Mouse (Mus musculus): ENCODE data around the gene Wdr59.

Gene Wdr59

DNA sequence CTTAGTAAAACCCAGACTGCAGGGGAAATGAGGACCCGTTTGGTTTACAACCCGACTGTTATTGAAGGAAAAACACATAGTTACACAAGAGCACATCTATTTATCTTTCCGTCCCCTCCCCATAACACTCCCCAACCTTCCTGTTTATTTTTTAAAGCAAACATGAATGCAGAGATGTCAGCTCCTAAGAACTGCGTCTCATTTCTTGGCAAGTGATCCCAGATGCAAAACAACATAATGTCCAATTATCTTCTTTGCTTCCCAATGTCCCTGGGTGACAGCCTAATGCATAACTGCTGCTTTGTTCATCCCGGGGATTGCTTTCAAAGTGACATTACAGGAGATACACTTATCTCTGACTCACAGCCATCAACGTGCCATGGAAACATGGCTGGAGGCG lies 30.7 kb downstream of the Wdr59 start:
- no peak for DNase-seq

- DNase-seq = no peak
Observed at GRCm38 (mm10) chr8:111490034-111490591, 31.8 kb downstream of the Wdr59 start.

GRCm38 (mm10) chr8:111480691-111481090 lies 41.2 kb downstream of the Wdr59 start:
- no peak for DNase-seq

DNA sequence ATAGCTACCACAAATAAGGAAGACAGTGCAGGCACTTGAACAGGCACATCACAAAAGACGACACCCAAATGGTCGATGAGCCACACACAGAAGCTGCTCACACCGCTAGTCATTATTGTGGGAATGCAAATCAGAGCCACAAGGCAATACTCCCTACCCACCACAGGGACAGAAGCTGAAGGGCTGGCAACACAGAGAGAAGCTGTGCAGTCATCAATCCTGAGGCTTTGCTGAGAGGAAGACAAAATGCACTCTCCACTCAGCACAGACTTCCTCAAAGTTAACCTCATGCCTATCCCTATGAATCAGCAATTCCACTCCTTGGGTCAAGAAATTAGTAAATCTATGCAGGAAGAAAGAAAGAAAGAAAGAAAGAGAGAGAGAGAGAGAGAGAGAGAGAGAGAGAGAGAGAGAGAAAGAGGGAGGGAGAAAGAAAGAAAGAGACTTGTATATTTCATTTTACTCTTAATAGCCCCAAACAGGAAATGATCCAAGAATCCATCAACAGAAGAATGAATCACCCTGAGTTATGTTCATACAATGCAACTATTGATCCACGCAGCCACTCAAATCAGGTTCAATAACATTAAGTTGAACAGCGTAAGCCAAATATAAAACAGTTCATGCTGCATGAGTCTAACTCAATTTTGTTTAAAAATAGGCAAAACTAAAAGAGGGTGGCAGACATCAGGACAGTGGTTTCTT lies 44.0 kb downstream of the Wdr59 start:
- DNase-seq = no peak

DNA sequence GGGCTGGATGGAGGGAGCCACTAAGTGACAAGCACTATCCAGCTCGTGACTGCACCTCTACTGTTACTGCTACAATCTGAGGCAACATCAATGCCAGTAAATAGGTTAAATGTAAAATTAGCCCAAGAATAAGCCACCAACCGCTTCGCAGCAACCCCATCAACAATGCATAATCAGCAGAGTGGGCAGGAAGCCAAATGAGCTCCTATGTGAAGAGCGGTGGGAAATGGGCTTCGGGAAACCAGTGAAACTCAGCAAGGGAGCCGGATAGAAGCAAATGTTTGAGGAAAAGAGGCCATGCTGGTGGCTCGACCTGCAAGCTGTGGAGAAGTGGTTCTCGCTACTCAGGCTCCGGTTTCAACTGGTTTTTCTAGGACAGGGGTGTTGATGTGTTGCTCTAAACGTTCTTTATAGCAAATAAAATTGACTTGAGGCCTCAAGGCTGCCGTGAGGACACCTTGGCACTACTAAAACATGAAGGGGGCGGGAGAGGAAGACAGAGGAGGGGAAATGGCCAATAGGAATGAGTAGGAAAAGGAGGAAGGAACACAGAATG lies 50.3 kb downstream of the Wdr59 start:
- no peak for DNase-seq

GRCm38 (mm10) chr8:111469013-111469412 lies 52.9 kb downstream of the Wdr59 start:
- no peak for DNase-seq

DNA sequence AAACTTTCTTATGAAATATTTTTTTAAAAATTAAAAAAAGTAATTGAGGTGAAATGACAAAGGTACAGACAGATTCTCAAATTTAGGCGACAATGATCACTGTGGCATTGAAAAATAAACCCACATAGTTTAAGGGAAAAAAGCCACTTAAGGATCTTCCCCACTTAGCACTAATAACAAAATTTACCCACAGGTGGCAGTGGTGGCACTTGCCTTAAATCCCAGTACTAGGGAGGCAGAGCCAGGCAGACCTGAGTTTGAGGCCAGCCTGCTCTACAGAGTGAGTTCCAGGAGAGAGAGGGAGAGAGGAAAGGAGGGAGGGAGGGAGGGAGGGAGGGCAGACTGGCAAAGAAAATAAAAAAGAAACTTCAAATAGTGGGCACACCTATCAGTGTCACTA lies 56.6 kb downstream of the Wdr59 start:
- DNase-seq = no peak

DNA sequence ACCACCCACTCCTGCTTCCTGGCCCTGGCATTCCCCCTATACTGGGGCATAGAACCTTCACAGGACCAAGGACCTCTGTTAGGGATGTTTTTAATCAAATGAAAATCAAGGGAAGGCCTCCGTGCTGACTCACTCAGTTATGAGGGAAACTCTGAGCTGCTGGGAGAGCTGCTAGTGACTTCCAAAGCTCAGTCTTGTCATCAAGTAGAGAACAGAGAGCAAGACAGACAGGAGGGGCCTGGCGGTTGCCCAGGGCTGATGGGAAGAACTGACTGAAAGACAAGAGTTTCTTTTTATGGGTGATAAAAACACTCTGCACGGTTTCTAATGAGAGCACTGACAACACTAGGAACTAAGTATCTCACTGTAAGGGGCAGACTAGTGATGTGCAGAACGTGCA lies 57.4 kb downstream of the Wdr59 start:
- no peak for DNase-seq

- no peak for DNase-seq
Observed at GRCm38 (mm10) chr8:111449671-111450070, 72.2 kb downstream of the Wdr59 start.

GRCm38 (mm10) chr8:111445960-111446660 lies 75.8 kb downstream of the Wdr59 start:
- no peak for DNase-seq

GRCm38 (mm10) chr8:111445558-111445957 lies 76.3 kb downstream of the Wdr59 start:
- DNase-seq = no peak

GRCm38 (mm10) chr8:111444245-111444644 lies 77.6 kb downstream of the Wdr59 start:
- no peak for DNase-seq

DNA sequence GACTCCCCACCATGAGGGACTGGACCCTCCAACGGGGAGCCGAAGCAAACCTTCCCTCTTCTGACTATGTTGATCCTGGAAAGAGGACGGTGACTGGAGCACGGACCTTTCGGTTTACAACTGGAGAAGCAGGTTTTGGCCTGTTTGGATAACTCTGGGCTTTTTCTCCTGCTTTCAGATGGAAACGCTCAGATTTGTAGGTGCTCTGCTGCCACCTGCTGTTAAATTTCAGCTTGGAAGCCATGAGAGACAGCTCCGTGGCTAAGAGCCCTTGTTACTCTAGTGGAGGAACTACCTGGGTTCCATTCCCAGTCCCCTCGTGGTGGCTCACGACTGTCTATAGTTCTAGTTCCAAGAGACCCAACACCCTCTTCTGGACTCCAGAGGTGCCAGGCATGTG lies 82.7 kb downstream of the Wdr59 start:
- DNase-seq = peak; percentile 76

- no peak for DNase-seq
Observed at GRCm38 (mm10) chr8:111435071-111435828, 86.6 kb downstream of the Wdr59 start.

- DNase-seq = no peak
Observed at GRCm38 (mm10) chr8:111424646-111425045, 97.2 kb downstream of the Wdr59 start.

DNA sequence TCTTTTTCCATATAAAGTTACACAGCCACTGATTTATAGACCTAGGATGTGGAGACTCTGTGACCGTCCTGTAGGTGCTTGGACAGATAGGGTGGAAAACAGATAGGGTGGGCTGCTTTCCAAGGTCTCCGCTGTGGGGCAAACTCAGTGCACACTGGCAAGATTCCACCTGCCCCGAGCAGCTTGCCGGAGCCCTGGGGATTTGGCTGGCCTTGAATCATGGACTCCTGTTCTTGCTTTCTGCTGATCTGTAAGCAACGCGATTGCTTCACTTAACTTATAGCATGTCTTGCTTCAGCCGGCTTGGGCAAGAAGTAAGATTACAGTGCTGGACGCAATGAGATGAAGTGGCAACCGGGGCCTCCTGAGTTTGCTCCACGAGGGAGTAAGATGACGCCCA lies 97.7 kb downstream of the Wdr59 start:
- DNase-seq = no peak

- DNase-seq = no peak
Observed at GRCm38 (mm10) chr8:111422614-111423013, 99.3 kb downstream of the Wdr59 start.

DNA sequence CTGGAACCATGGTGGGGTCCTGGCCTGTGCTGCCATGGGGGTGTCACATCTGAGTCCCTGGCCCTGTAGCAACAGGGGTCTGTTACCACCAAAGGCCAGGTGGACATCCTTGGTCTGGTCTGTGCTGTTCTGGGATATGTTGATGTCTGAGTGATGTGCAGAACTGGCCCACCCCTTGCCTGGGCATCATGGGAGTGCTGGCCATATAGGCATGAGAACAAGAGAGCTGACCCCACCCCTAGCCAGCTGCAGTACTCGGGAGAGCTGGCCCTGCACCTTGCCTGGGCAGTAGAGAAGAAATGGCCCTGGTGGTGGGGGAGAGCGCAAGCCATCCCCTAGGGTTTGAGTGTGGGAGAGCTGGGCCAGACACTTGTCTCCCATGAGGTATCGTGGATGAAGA lies 102.7 kb downstream of the Wdr59 start:
- DNase-seq = no peak

DNA sequence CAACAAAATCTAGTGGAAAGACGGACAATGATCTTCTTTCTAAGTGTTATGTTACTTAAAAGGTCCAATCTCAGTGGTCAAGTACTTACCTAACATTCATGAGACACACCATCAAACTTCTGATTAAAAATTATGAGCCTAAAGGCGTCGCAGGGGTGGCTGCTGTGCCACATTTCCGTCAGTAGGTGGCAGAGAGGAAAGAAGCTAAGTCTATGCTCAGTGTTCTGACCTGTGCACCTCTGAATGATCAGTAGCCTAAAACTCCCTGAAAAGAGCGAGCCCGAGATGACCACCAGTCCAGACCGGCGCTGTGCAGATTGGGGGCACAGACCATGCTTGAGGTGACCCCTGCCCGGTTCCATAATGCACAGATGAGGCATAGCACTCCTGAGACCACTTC lies 103.3 kb downstream of the Wdr59 start:
- DNase-seq = no peak

DNA sequence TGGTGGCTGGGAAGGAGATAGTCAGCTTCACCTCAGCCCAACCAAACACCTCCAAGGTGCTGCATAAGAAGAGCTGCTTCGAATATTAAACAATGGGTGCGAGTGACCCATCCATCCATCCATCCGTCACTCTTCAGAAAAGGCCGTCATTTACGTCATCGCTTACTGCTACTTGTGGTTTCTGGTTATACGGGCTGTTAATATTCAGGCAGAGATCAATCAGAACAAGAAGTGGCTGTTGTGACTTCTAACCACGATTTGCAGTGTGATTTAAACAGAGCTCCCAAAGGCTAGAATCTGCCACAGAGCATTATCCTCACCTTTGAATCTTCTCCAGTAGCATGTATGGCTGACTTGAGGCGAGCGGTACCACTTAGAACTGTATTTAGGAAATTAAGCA lies 104.7 kb downstream of the Wdr59 start:
- no peak for DNase-seq

- no peak for DNase-seq
Observed at GRCm38 (mm10) chr8:111403391-111403790, 118.5 kb downstream of the Wdr59 start.

All from right cerebral cortex, postnatal 14 days (tissue).